Mouse (Mus musculus) erythroid progenitor cell, adult 5-6 weeks (primary cell): ENCODE results near the gene Zscan22. TPM values are rescaled to one million over a fixed set of nuclear protein-coding genes. Genes with fewer than 3 reads are reported as not detected.
"Not testable (repeated sequence)": the region's sequence is repeated elsewhere in the genome, so short reads cannot be mapped to it uniquely, and the experiment has no call there.

Source experiments
- ATAC-seq: replicated peaks from 2 replicates; pipeline ENCODE4 v1.8.0; 2016; ENCODE audit warnings: moderate number of reproducible peaks, mild to moderate bottlenecking, moderate TSS enrichment, inconsistent platforms; ENCODE audit not compliant: poor library complexity, low FRiP score, severe bottlenecking
- total RNA-seq, 2 experiments: library from RNA; stranded (forward) in 1 of 2; stranded (reverse) in 1 of 2; fragments of 150-400 nt in 1 of 2; fragments of 186-747, 209-891 nt in 1 of 2; gene quantifications; 2 replicates each; pipeline versions ENCODE4 v1.2.3 to v1.2.4; 2015 to 2017; ENCODE audit warnings: low replicate concordance in 2 of 2

Gene Zscan22
- total RNA-seq, 2 experiments from 2014 or later, result 10.5 TPM; not detected in 1

DNA sequence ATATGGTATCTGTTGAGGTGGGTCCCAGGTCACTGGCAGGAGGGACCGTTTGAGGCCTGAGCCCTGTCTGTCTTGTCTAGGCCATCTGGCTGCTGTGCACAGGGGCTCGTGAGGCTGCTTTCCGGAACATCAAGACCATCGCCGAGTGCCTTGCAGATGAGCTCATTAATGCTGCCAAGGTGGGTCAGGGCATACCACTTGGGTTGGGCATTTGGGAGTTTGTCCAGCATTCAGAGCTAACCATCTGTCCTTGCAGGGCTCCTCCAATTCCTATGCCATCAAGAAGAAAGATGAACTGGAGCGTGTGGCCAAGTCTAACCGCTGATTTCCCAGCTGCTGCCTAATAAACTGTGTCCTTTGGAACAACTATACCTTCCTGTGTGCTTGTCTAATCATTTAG is 28.7 kb downstream of the Zscan22 start:
- ATAC-seq, result no peak

DNA sequence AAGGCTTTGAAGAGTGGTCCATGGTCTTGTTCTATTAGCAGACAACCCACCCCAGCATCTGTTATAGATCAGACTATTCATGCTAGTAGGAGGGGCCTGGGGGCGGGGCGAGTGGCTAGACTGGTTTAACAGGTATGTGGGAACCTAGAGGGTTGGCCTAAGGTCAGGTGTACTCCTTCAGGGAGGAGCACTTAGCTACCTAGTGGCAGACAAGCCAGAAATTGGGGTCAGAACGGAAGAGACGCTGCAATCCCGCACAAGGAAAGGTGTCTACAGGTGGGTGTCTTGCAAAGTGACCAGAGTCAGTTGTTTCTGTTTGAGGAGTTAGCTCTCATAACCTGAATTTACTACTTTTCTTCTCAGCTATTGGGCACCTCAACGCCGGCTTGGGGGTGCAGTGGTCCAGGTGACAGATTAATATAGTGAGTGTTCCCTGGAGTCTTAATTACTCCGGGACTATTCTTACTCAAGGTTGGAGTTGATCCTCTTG is 29.6 kb downstream of the Zscan22 start, which contains the start of gene Rnf225:
Gene Rnf225, plus strand, starts transcription at position 226 of the 490 bp plus-strand sequence.
- no peak for ATAC-seq

DNA sequence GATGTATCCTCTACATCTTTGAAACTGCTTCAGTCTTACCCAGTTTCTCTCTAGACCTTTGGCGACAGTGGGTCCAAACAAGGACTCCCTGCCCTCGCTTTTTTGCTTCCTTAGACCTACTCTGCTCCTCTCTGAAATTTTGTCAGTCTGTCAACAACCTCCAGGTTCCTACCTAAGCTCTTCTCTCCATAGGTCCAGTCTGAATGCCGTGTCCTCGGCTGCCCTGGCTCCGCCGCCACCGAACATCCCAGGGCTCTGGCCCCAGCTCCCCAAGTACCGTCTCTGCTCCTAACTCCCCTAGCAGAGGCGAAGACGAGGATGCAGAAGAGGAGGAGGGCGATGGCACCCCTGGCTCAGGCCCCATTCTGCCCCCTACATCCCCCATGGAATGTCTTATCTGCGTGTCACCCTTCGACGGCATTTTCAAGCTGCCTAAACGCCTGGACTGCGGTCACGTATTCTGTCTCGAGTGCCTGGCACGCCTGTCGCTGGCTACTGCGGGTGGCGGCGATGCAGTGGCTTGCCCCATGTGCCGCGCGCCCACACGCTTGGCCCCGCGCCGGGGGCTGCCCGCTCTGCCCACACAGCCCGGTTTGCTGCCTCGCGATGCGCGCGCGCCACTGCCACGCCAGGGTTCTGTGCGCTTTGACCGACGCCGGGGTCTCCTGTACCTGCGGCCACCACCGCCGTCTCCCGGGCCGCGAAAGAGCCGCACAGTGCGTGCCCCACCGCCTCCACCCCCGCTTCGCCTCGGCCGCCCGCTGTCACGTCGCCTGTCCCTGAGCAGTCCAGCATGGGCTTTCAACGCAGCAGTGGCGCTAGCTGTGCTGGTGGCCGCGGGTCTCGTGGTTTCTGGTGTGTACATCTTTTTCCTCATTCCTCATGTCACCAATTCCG is 30.3 kb downstream of the Zscan22 start:
- ATAC-seq, result no peak

DNA sequence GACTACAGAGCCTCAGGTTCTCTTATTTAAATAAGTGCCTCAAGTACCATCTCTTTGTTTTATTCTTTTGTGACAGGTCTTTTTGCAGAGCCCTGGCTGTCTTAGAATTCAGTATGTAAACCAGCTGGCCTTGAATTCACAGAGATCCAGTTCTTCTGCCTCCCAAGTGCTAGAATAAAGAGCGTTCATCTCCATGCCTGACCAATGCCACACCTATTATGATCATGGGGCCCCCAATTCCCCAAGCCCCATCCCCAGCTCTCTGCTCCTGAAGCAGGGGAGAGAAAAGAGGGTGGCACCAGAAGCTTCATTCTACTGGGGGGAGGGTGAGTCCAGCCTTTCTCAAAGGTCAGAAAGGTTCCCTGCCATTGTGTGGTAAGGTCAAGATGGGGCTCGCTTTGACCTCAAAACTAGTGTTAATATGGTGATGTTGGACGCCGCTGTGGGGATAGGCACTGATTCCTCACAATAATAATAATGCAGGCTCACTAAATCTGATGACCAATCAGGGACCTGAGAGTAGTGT is 36.1 kb downstream of the Zscan22 start:
- no peak for ATAC-seq

DNA sequence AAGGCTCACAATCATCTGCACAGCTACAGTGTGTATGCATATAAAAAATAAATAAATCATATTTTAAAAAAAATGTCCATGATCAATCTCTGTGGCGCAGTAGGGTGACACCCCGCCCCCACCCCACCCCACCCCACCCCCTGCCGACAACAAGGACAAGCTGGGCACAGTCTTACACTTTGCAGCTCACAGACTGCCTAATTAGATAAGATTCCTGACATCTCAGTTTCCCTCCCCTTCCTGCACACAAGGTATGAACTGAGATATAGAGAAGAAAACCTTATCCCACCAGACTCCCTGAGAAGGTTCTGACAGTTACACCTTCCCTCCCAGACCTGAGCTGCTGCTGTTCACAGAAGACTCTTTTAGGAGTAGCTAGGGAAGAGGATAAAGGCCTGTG is 37.2 kb downstream of the Zscan22 start:
- ATAC-seq, result no peak

- not testable (repeated sequence) for ATAC-seq
Measured at GRCm38 (mm10) chr7:12937254-12937803, 39.7 kb downstream of the Zscan22 start.

DNA sequence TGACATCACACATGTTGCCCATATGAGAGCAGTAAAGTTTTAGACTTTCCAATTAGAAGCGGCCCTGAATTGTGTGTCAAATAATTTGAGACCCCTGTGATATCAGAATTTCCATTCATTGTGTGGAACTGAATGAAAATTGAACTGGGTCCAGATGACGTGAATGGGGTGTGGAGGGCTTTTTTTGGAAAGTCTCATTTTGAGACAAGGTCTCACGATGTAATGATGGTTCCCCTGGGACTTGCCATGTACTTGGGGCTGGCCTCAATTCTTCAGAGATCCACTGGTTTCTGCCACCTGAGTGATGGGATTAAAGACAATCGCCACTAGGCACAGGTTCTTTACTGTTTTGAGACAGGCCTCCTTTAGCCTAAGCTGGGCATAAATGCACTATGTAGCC is 43.0 kb downstream of the Zscan22 start:
- no peak for ATAC-seq

GRCm38 (mm10) chr7:12943488-12943887 is 45.9 kb downstream of the Zscan22 start:
- ATAC-seq, result peak; percentile 65; the same call in 1 of the 2 replicates

- peak; percentile 97 for ATAC-seq
Measured at GRCm38 (mm10) chr7:12949032-12949871, 51.6 kb downstream of the Zscan22 start.

GRCm38 (mm10) chr7:12949872-12950229 is 52.2 kb downstream of the Zscan22 start:
- ATAC-seq, result peak; percentile 44

DNA sequence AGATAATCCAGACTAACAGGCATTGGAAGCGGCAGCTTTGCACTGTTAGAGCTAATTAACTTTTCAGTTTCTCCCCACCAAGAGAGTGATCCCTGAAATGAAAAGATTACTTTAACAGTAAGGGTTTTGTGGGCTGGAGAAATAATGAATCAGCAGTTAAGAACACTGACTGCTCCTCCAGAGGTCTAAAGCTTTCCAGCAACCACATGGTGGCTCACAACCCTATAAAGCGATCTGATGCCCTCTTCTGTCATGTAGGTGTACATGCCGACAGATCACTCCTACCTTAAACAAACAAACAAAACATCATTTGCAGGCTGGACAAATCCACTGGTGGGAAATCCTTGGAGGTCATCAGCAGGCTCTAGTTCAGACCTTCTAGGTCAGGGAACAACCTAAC is 57.3 kb downstream of the Zscan22 start:
- no peak for ATAC-seq

GRCm38 (mm10) chr7:12957511-12957910 is 59.9 kb downstream of the Zscan22 start:
- ATAC-seq, result no peak

Other genes starting within 250 kb of the Zscan22 start
- gene Vmn2r55, start 212.8 kb upstream of the Zscan22 start, total RNA-seq (2015; ENCODE audit: low replicate concordance), result not detected in 2 replicates
- gene Vmn2r55, start 212.8 kb upstream of the Zscan22 start, total RNA-seq (2017; ENCODE audit: low replicate concordance), result not detected in 2 replicates
- gene Vmn2r56, start 162.8 kb upstream of the Zscan22 start, total RNA-seq (2015; ENCODE audit: low replicate concordance), result not detected in 2 replicates
- not detected in 2 replicates for gene Vmn2r56, start 162.8 kb upstream of the Zscan22 start, total RNA-seq (2017; ENCODE audit: low replicate concordance)
- gene Zscan18, start 94.2 kb upstream of the Zscan22 start, total RNA-seq (2015; ENCODE audit: low replicate concordance), result not detected in 2 replicates
- gene Zscan18, start 94.2 kb upstream of the Zscan22 start, total RNA-seq (2017; ENCODE audit: low replicate concordance), result not detected in 2 replicates
- gene Zfp329, start 79.0 kb upstream of the Zscan22 start, total RNA-seq (2015; ENCODE audit: low replicate concordance), result 6.5 and 15.5 TPM in 2 replicates
- 3.1 and 4.5 TPM in 2 replicates for gene Zfp329, start 79.0 kb upstream of the Zscan22 start, total RNA-seq (2017; ENCODE audit: low replicate concordance)
- gene Zfp110, start 63.1 kb upstream of the Zscan22 start, total RNA-seq (2015; ENCODE audit: low replicate concordance), result 14.3 and 14.4 TPM in 2 replicates
- 16.6 and 20.9 TPM in 2 replicates for gene Zfp110, start 63.1 kb upstream of the Zscan22 start, total RNA-seq (2017; ENCODE audit: low replicate concordance)
- 0.72 and 0.84 TPM in 2 replicates for gene Zfp128, start 16.6 kb upstream of the Zscan22 start, total RNA-seq (2015; ENCODE audit: low replicate concordance)
- 1.0 and 1.9 TPM in 2 replicates for gene Zfp128, start 16.6 kb upstream of the Zscan22 start, total RNA-seq (2017; ENCODE audit: low replicate concordance)
- 579 and 738 TPM in 2 replicates for gene Rps5, start 24.5 kb downstream of the Zscan22 start, total RNA-seq (2015; ENCODE audit: low replicate concordance)
- gene Rps5, start 24.5 kb downstream of the Zscan22 start, total RNA-seq (2017; ENCODE audit: low replicate concordance), result 178 and 253 TPM in 2 replicates
- gene Rnf225, start 29.6 kb downstream of the Zscan22 start, total RNA-seq (2015; ENCODE audit: low replicate concordance), result 0.42 TPM in 1 of 2 replicates, not detected in the other
- gene Rnf225, start 29.6 kb downstream of the Zscan22 start, total RNA-seq (2017; ENCODE audit: low replicate concordance), result 0.51 TPM in 1 of 2 replicates, not detected in the other
- gene Zfp324, start 68.0 kb downstream of the Zscan22 start, total RNA-seq (2015; ENCODE audit: low replicate concordance), result 0.42 and 0.72 TPM in 2 replicates
- 1.4 and 1.7 TPM in 2 replicates for gene Zfp324, start 68.0 kb downstream of the Zscan22 start, total RNA-seq (2017; ENCODE audit: low replicate concordance)
- gene Zfp446, start 80.0 kb downstream of the Zscan22 start, total RNA-seq (2015; ENCODE audit: low replicate concordance), result 0.72 and 5.9 TPM in 2 replicates
- gene Zfp446, start 80.0 kb downstream of the Zscan22 start, total RNA-seq (2017; ENCODE audit: low replicate concordance), result 0.39 and 0.68 TPM in 2 replicates
- not detected in 2 replicates for gene Slc27a5, start 100.4 kb downstream of the Zscan22 start, total RNA-seq (2015; ENCODE audit: low replicate concordance)
- gene Slc27a5, start 100.4 kb downstream of the Zscan22 start, total RNA-seq (2017; ENCODE audit: low replicate concordance), result not detected in 2 replicates
- gene Trim28, start 101.3 kb downstream of the Zscan22 start, total RNA-seq (2015; ENCODE audit: low replicate concordance), result 194 and 220 TPM in 2 replicates
- 137 and 141 TPM in 2 replicates for gene Trim28, start 101.3 kb downstream of the Zscan22 start, total RNA-seq (2017; ENCODE audit: low replicate concordance)
- 4.0 and 10.1 TPM in 2 replicates for gene Zbtb45, start 112.2 kb downstream of the Zscan22 start, total RNA-seq (2015; ENCODE audit: low replicate concordance)
- 6.7 and 7.6 TPM in 2 replicates for gene Zbtb45, start 112.2 kb downstream of the Zscan22 start, total RNA-seq (2017; ENCODE audit: low replicate concordance)
- 116 and 138 TPM in 2 replicates for gene Chmp2a, start 137.0 kb downstream of the Zscan22 start, total RNA-seq (2015; ENCODE audit: low replicate concordance)
- 125 and 153 TPM in 2 replicates for gene Chmp2a, start 137.0 kb downstream of the Zscan22 start, total RNA-seq (2017; ENCODE audit: low replicate concordance)
- gene Ube2m, start 140.5 kb downstream of the Zscan22 start, total RNA-seq (2015; ENCODE audit: low replicate concordance), result 70.0 and 96.9 TPM in 2 replicates
- gene Ube2m, start 140.5 kb downstream of the Zscan22 start, total RNA-seq (2017; ENCODE audit: low replicate concordance), result 61.0 and 94.6 TPM in 2 replicates
- gene Mzf1, start 156.9 kb downstream of the Zscan22 start, total RNA-seq (2015; ENCODE audit: low replicate concordance), result not detected in 2 replicates
- gene Mzf1, start 156.9 kb downstream of the Zscan22 start, total RNA-seq (2017; ENCODE audit: low replicate concordance), result not detected in 2 replicates
- gene Vmn1r85, start 197.4 kb downstream of the Zscan22 start, total RNA-seq (2015; ENCODE audit: low replicate concordance), result not detected in 2 replicates
- gene Vmn1r85, start 197.4 kb downstream of the Zscan22 start, total RNA-seq (2017; ENCODE audit: low replicate concordance), result not detected in 2 replicates
- not detected in 2 replicates for gene Vmn1r86, start 222.1 kb downstream of the Zscan22 start, total RNA-seq (2015; ENCODE audit: low replicate concordance)
- gene Vmn1r86, start 222.1 kb downstream of the Zscan22 start, total RNA-seq (2017; ENCODE audit: low replicate concordance), result not detected in 2 replicates
- gene Vmn1r87, start 242.3 kb downstream of the Zscan22 start, total RNA-seq (2015; ENCODE audit: low replicate concordance), result not detected in 2 replicates
- gene Vmn1r87, start 242.3 kb downstream of the Zscan22 start, total RNA-seq (2017; ENCODE audit: low replicate concordance), result not detected in 2 replicates